13 mouse cellular contexts compared by ENCODE assay signal in the genomic region with DNA sequence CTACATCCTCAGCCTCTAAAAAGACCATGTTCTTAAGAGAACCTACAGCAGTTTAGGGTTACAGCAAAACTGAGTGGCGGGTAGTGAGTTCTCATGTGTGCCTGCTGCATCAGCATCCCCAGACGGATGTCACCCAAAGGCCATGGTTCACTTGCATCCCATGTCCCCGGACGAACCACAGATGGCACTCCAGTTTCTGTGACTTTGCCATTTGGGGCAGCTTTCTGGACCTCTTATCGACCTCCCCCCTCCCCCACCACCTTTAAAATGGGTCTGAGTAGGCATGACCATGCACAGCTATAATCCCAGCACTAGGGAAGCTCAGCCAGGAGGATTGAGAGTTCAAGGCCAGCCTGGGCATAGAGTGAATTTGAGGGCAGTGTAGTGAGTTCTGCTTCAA.
"Had no signal": no experiment of that assay in that cellular context is flagged by ENCODE, and none has a peak within 500 bp of the region (broad histone marks: within the 10 kb centered on the region; RNA-seq: fewer than 3 reads in every experiment).

No protein-coding gene starts in this region.

- H3K9me3 ChIP-seq: limb, embryonic 13.5 days; midbrain, embryonic 12.5 days; neural tube, embryonic 13.5 days had no signal

- H3K4me3 ChIP-seq: limb, embryonic 13.5 days; midbrain, embryonic 12.5 days; neural tube, embryonic 13.5 days had no signal

- DNase-seq: kidney, adult 18-20 months; kidney, postnatal 10 days; left cerebral cortex, postnatal 4 days; lung, embryonic 14.5 days; retina, postnatal 1 day; right cerebral cortex, postnatal 4 days; thymus, adult 18-20 months; thymus, postnatal 25 days had no signal

- H3K27me3 ChIP-seq: limb, embryonic 13.5 days; midbrain, embryonic 12.5 days; neural tube, embryonic 13.5 days had no signal

- H3K4me2 ChIP-seq: limb, embryonic 13.5 days; lung, embryonic 14.5 days; midbrain, embryonic 12.5 days; neural tube, embryonic 13.5 days had no signal

- ATAC-seq: midbrain, embryonic 16.5 days had no signal

- H3K9ac ChIP-seq: limb, embryonic 13.5 days; liver, embryonic 14.5 days; lung, embryonic 14.5 days; midbrain, embryonic 12.5 days; neural tube, embryonic 13.5 days had no signal

- H3K27ac ChIP-seq: limb, embryonic 13.5 days; liver, embryonic 14.5 days; midbrain, embryonic 12.5 days; neural tube, embryonic 13.5 days had no signal
